Mouse (Mus musculus): ENCODE data around the gene Sac3d1. TPM values are rescaled to one million over a fixed set of nuclear protein-coding genes. Genes with fewer than 3 reads are reported as not detected.

Gene Sac3d1
- total and polyA plus RNA-seq, 3 experiments: 44.4 to 49.3 TPM; not detected in 1

GRCm38 (mm10) chr19:6067724-6068415 is 50.6 kb downstream of the Sac3d1 start, which contains the start of gene Tm7sf2:
Gene Tm7sf2, minus strand, starts transcription at chr19:6068373.
- Histone ChIP-seq H3K27me3 (ENCODE audit: control insufficient read depth in 1 of 2, insufficient read depth in 2 of 2, low read length in 2 of 2) (no peaks in the 10 kb centered on the region), H3K4me3 (ENCODE audit: control insufficient read depth in 1 of 2, insufficient read depth in 1 of 2, low read depth in 2 of 2, low read length in 2 of 2) (peak within 1 kb of the TSS; percentile 49 to 73), H3K27ac (ENCODE audit: control insufficient read depth, low read depth, low read length) (peak within 1 kb of the TSS; percentile 15), H3K79me2 (ENCODE audit: control insufficient read depth, insufficient read depth, low read length, poor library complexity) (no peaks in the 10 kb centered on the region), H3K4me1 (ENCODE audit: control insufficient read depth in 1 of 2, insufficient read depth in 2 of 2, low read length in 2 of 2) (peaks cover 0 to 8% of the 10 kb centered on the region in 2 experiments; a peak in 3 of 4 replicates), H3K9ac (ENCODE audit: control insufficient read depth, low read depth, low read length, poor library complexity, severe bottlenecking) (peak within 1 kb of the TSS; percentile 75), H3K36me3 (ENCODE audit: control insufficient read depth in 1 of 2, insufficient read depth in 2 of 2, low read length in 2 of 2) (no peaks in the 10 kb centered on the region), H3K9me3 (replicated peaks; ENCODE audit: insufficient read depth, low read length) (no peaks in the 10 kb centered on the region)
- DNase-seq (ENCODE audit: low read depth, low spot score): peak; percentile 95
- TF ChIP-seq MAX (IDR thresholded peaks at IDR 0.05; ENCODE audit: low read length) (no peak), POLR2A (IDR thresholded peaks at IDR 0.05; ENCODE audit: control insufficient read depth in 1 of 2, insufficient read depth in 1 of 2, low read depth in 1 of 2, low read length in 2 of 2, poor library complexity in 1 of 2) (peak; percentile 42 to 80; a peak in 2 of 4 replicates), MAZ (IDR thresholded peaks at IDR 0.05; ENCODE audit: low read depth, low read length) (no peak), GABPA (IDR thresholded peaks at IDR 0.05; ENCODE audit: low read depth, low read length) (no peak), UBTF (IDR thresholded peaks at IDR 0.05; ENCODE audit: borderline replicate concordance, insufficient read depth, low read depth, low read length) (no peak), GATA1 (IDR thresholded peaks at IDR 0.05; ENCODE audit: low read depth, low read length) (no peak), NELFE (IDR thresholded peaks at IDR 0.05; ENCODE audit: low read depth, low read length) (peak; percentile 58), MXI1 (IDR thresholded peaks at IDR 0.05; ENCODE audit: low read depth, low read length) (peak; percentile 60), TBP (IDR thresholded peaks at IDR 0.05; ENCODE audit: low read depth, low read length) (peak; percentile 73), SIN3A (IDR thresholded peaks at IDR 0.05; ENCODE audit: low read length) (0 out of 2 replicates have a peak, but pooled peaks have one; percentile 34), USF1 (IDR thresholded peaks at IDR 0.05; ENCODE audit: low read depth, low read length) (no peak), EP300 (IDR thresholded peaks at IDR 0.05; ENCODE audit: low read depth in 1 of 2, low read length in 2 of 2) (no peak), ZMIZ1 (IDR thresholded peaks at IDR 0.05; ENCODE audit: low read depth, low read length) (no peak), ZC3H11A (IDR thresholded peaks at IDR 0.05; ENCODE audit: low read depth, low read length) (no peak), KAT2A (conservative IDR thresholded peaks at IDR 0.05; ENCODE audit: low read depth, low read length) (no peak), MYB (IDR thresholded peaks at IDR 0.05; ENCODE audit: low read depth, low read length) (no peak), BHLHE40 (IDR thresholded peaks at IDR 0.05; ENCODE audit: borderline replicate concordance, low read depth, low read length) (no peak), ZKSCAN1 (IDR thresholded peaks at IDR 0.05; ENCODE audit: low read depth, low read length) (no peak), MYC (IDR thresholded peaks at IDR 0.05; ENCODE audit: low read depth, low read length) (no peak), MEF2A (IDR thresholded peaks at IDR 0.05; ENCODE audit: extremely low read depth, insufficient replicate concordance, low read depth, low read length, poor library complexity, severe bottlenecking) (no peak), CTCF (IDR thresholded peaks at IDR 0.05 in 2 of 3, conservative IDR thresholded peaks at IDR 0.05 in 1 of 3; ENCODE audit: control insufficient read depth in 1 of 3, insufficient read depth in 1 of 3, low read depth in 2 of 3, low read length in 3 of 3, poor library complexity in 1 of 3, severe bottlenecking in 1 of 3) (no peak), NRF1 (IDR thresholded peaks at IDR 0.05; ENCODE audit: insufficient read depth, low read depth, low read length, poor library complexity, severe bottlenecking) (no peak), RCOR1 (IDR thresholded peaks at IDR 0.05; ENCODE audit: low read depth, low read length) (no peak), ELF1 (IDR thresholded peaks at IDR 0.05; ENCODE audit: low read depth, low read length) (no peak), TCF12 (IDR thresholded peaks at IDR 0.05; ENCODE audit: low read depth, low read length) (no peak), POLR2AphosphoS5 (IDR thresholded peaks at IDR 0.05; ENCODE audit: borderline replicate concordance, low read depth, low read length) (no peak), MAFK (IDR thresholded peaks at IDR 0.05; ENCODE audit: borderline replicate concordance, low read depth, low read length) (no peak), JUND (IDR thresholded peaks at IDR 0.05; ENCODE audit: low read depth, low read length) (no peak), RAD21 (IDR thresholded peaks at IDR 0.05; ENCODE audit: low read depth, low read length) (no peak), ETS1 (IDR thresholded peaks at IDR 0.05; ENCODE audit: low read depth, low read length) (no peak), SMC3 (IDR thresholded peaks at IDR 0.05; ENCODE audit: low read depth, low read length) (no peak), POLR2AphosphoS2 (IDR thresholded peaks at IDR 0.05; ENCODE audit: low read length) (peak; percentile 70), USF2 (IDR thresholded peaks at IDR 0.05; ENCODE audit: borderline replicate concordance in 1 of 2, insufficient read depth in 1 of 2, low read depth in 1 of 2, low read length in 2 of 2) (no peak), CHD2 (IDR thresholded peaks at IDR 0.05; ENCODE audit: low read length) (no peak), CHD1 (IDR thresholded peaks at IDR 0.05; ENCODE audit: low read depth, low read length) (no peak), TAL1 (IDR thresholded peaks at IDR 0.05; ENCODE audit: low read length) (no peak), ZNF384 (IDR thresholded peaks at IDR 0.05; ENCODE audit: low read depth, low read length) (no peak)

All from MEL (cell line).